Mouse (Mus musculus) cerebellum, adult 9-10 months (tissue): Measurements from ENCODE around the gene Kif21a.
A peak's percentile ranks its signal among the peaks of the same experiment; 100 is the strongest.

Source experiments
- DNase-seq: peaks from one replicate; pipeline ENCODE4 v3.0.0; 2022

The Kif21a gene

GRCm38 (mm10) chr15:90931451-90931850, 118.3 kb downstream of the Kif21a start:
- no peak for DNase-seq

DNA sequence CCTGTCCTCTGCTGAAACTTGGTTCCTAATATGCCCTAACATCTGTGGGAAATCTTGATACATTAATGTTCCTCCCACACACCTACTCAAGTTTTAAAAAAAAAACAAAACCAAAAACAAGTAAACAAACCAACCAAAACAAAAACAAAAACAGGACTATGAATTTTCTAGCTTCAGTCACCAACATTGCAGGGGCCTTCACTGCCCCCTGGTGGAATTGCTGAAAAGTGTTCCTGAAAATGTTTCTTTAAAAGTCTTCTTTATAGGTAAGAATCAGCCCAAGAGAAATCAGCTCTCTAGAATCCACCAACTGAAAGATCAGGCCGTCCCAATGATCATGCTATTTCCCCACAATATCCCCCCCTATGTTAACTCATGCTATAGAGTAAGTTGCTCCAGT, 120.7 kb downstream of the Kif21a start:
- DNase-seq, result peak; percentile 17

DNA sequence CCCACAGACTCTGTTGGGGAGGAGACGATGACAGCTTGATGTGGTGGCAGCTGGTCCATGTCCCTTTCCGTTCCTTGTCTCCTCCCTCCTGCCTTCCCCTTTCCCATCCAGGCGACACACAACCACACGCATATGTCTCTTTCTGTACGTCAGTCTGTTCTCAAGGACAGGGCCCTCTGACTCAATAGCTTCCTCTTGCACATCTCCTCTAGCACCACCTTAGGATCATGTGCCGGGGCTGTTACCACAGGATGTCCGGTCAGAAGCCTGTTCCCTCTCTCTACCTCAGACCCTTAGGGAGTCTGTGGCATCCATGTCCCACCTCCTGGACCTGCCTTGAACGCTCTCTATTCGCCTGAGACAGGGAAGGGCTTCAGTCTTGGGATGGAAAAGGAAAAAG, 153.3 kb downstream of the Kif21a start:
- no peak for DNase-seq

GRCm38 (mm10) chr15:90887466-90887865, 162.3 kb downstream of the Kif21a start:
- DNase-seq, result no peak
